Mouse (Mus musculus) heart, postnatal 0 days (tissue): ENCODE measurements around the gene Tmtc1. TPM values are rescaled to one million over a fixed set of nuclear protein-coding genes. Genes with fewer than 3 reads are reported as not detected.
A peak's percentile ranks its signal among the peaks of the same experiment; 100 is the strongest.

Source experiments
- ATAC-seq: fragments of 200-750 bp; cut with Nextera tagmentation; 2 replicates; pipeline ENCODE4 v1.8.0; 2017; ENCODE audit warnings: low read depth, moderate number of reproducible peaks, moderate library complexity; ENCODE audit not compliant: insufficient read depth
- DNase-seq: peaks from one replicate; pipeline ENCODE4 v3.0.0-alpha.2; 2016; ENCODE audit warnings: low spot score
- H3K27ac ChIP-seq: fragments of 300-500 bp; sonication (generic); 2 replicates; pipeline ENCODE4 v1.5.1; 2014; ENCODE audit warnings: low read depth, mild to moderate bottlenecking
- H3K27me3 ChIP-seq: fragments of 300-500 bp; sonication (generic); 2 replicates; pipeline ENCODE4 v1.6.1; 2014; ENCODE audit warnings: low read length, mixed read lengths; ENCODE audit not compliant: control insufficient read depth, insufficient read depth
- H3K36me3 ChIP-seq: fragments of 300-500 bp; sonication (generic); replicated peaks from 2 replicates; pipeline ENCODE4 v1.6.1; 2014; ENCODE audit warnings: low read length, mixed read lengths; ENCODE audit not compliant: control insufficient read depth, insufficient read depth
- H3K4me1 ChIP-seq: fragments of 300-500 bp; sonication (generic); 2 replicates; pipeline ENCODE4 v1.6.1; 2014; ENCODE audit warnings: antibody characterized with exemption; ENCODE audit not compliant: control insufficient read depth, insufficient read depth
- H3K4me2 ChIP-seq: fragments of 300-500 bp; sonication (generic); 2 replicates; pipeline ENCODE4 v1.6.1; 2014; ENCODE audit warnings: low read depth, mild to moderate bottlenecking, low read length, moderate library complexity
- H3K4me3 ChIP-seq: fragments of 300-500 bp; sonication (generic); 2 replicates; pipeline ENCODE4 v1.5.1; 2014; ENCODE audit warnings: low read depth, low read length
- H3K9ac ChIP-seq: fragments of 300-500 bp; sonication (generic); replicated peaks from 2 replicates; pipeline ENCODE4 v1.6.1; 2014; ENCODE audit warnings: low read depth, low read length, mixed read lengths
- H3K9me3 ChIP-seq: fragments of 300-500 bp; sonication (generic); replicated peaks from 2 replicates; pipeline ENCODE4 v1.6.1; 2016; ENCODE audit warnings: low read length; ENCODE audit not compliant: control insufficient read depth
- CTCF ChIP-seq: IDR thresholded peaks from 2 replicates; pipeline ENCODE4 v1.5.1; 2016; ENCODE audit warnings: antibody characterized with exemption, control low read depth, low read depth
- EP300 ChIP-seq: IDR thresholded peaks from 2 replicates; pipeline ENCODE4 v1.6.1; 2016; ENCODE audit warnings: antibody characterized with exemption, low read depth
- WGBS: fragments of 180-500 bp; shearing (Covaris S2); extraction: QIAGEN DNeasy Blood & Tissue Kit; methylation state at CpG from one replicate; pipeline ENCODE4 v1.1.7; 2014; 5-methylcytosine and 5-hydroxymethylcytosine counted together
- polyA plus RNA-seq: library from polyadenylated mRNA; unstranded; fragments of >200 nt; fragmentation: Nextera tagmentation; extraction: Ambion mirVana; gene quantifications from 2 replicates; pipeline ENCODE4 v1.2.1, GENCODE M21; 2015
- total RNA-seq: library from RNA; depleted of rRNA; stranded (reverse); fragments of >200 nt; gene quantifications from 2 replicates; pipeline ENCODE4 v1.2.3, GENCODE M21; 2014; ENCODE audit warnings: low replicate concordance; rRNA removed

The Tmtc1 gene
- total RNA-seq (28.9 and 39.8 TPM in 2 replicates), polyA plus RNA-seq (2.4 and 2.5 TPM in 2 replicates)

- Histone ChIP-seq H3K4me2 (peak within 1 kb of the TSS; percentile 88), H3K4me1 (peaks cover 10% of the 10 kb centered on the region), H3K36me3 (no peaks in the 10 kb centered on the region), H3K9ac (peak within 1 kb of the TSS; percentile 76), H3K27me3 (no peaks in the 10 kb centered on the region), H3K9me3 (0 out of 2 replicates have a peak, but pooled peaks cover 3% of the 10 kb centered on the region), H3K27ac (peak within 1 kb of the TSS; percentile 58), H3K4me3 (peak within 1 kb of the TSS; percentile 91)
- no peak for TF ChIP-seq EP300
- TF ChIP-seq CTCF, result no peak
- WGBS, result under 1% methylated on average over 77 of the region's 99 CpGs
- peak; percentile 57 for DNase-seq
- ATAC-seq, result peak; percentile 72
Observed at GRCm38 (mm10) chr6:148443726-148444701, at the start of gene Tmtc1. Gene Tmtc1 (minus strand): TSS chr6:148444389.

DNA sequence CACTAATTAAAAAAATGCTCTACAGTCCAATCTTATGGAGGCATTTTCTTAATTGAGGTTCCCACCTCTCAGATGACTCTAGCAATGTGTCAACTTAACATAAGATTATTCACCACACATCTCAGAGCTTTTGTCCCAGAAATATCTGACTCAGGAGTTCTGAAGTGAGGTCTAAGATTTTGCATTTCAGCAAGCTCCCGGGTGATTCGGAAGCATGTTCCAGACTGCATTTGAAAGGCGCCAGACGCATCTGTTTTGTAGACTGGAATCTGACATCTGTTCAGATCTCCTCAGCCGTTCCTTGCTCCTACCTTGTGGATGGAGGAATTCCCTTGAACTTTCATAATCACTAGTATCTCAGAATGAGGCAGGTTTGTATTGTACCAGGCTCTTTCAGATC lies 47.7 kb upstream of the Tmtc1 start:
- DNase-seq (no peak), ATAC-seq (no peak)
- TF ChIP-seq EP300 (no peak), CTCF (no peak)
- 78% methylated on average over 5 of the region's 5 CpGs for WGBS
- no peaks in the 10 kb centered on the region for H3K4me1 ChIP-seq
- H3K4me3 ChIP-seq, result no peak overlapping the region
- H3K9ac ChIP-seq, result no peak overlapping the region
- no peaks in the 10 kb centered on the region for H3K27me3 ChIP-seq
- no peak overlapping the region for H3K27ac ChIP-seq
- no peaks in the 10 kb centered on the region for H3K36me3 ChIP-seq
- H3K4me2 ChIP-seq, result no peak overlapping the region
- no peaks in the 10 kb centered on the region for H3K9me3 ChIP-seq

DNA sequence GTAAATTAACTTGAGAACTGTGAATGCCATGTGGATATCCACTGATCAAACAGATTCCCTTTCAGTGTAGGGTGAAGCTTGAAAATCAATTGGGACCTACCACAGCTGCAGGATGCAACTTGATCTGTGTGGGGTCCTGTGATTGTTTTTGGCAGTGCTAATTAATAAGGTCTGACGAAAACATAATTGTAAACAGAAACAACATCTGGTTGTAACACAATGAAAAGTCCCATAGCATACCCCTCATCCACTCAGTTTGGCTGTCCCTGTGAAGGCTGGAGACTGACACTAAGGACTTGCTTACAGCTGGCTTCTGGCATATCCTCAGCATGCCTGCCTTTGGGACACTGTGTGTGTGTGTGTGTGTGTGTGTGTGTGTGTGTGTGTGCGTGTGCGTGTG lies 42.6 kb upstream of the Tmtc1 start:
- Histone ChIP-seq H3K9ac (no peak overlapping the region), H3K4me1 (no peaks in the 10 kb centered on the region), H3K27me3 (no peaks in the 10 kb centered on the region), H3K36me3 (no peaks in the 10 kb centered on the region), H3K4me2 (no peak overlapping the region), H3K27ac (no peak overlapping the region), H3K4me3 (no peak overlapping the region), H3K9me3 (no peaks in the 10 kb centered on the region)
- DNase-seq (no peak), ATAC-seq (no peak)
- WGBS, result 81% methylated on average over 3 of the region's 3 CpGs
- TF ChIP-seq CTCF (no peak), EP300 (no peak)

DNA sequence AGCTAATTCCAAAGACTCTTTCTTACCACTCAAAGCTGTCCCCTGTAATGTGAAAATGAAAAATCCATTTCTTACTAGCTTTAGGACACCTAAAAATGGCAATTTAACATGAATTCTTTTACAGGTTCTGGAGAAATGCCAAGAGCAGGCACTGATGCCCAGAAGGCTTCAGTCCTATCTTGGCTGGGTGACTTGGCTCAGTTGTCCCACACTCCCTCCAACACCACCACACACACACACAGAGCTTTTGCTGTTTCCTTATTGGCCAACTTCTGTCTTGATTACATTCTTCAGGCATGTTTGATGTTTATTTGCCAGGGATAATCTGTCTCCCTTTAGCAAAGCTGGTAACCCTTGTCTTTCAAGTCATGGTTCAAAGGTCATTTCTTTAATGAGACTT lies 37.7 kb upstream of the Tmtc1 start:
- no peak overlapping the region for H3K9ac ChIP-seq
- ATAC-seq (no peak), DNase-seq (no peak)
- H3K4me3 ChIP-seq, result no peak overlapping the region
- H3K36me3 ChIP-seq, result no peaks in the 10 kb centered on the region
- no peak for TF ChIP-seq EP300
- no peak for TF ChIP-seq CTCF
- H3K4me2 ChIP-seq, result no peak overlapping the region
- no peaks in the 10 kb centered on the region for H3K9me3 ChIP-seq
- H3K4me1 ChIP-seq, result no peaks in the 10 kb centered on the region
- no peak overlapping the region for H3K27ac ChIP-seq
- H3K27me3 ChIP-seq, result no peaks in the 10 kb centered on the region

DNA sequence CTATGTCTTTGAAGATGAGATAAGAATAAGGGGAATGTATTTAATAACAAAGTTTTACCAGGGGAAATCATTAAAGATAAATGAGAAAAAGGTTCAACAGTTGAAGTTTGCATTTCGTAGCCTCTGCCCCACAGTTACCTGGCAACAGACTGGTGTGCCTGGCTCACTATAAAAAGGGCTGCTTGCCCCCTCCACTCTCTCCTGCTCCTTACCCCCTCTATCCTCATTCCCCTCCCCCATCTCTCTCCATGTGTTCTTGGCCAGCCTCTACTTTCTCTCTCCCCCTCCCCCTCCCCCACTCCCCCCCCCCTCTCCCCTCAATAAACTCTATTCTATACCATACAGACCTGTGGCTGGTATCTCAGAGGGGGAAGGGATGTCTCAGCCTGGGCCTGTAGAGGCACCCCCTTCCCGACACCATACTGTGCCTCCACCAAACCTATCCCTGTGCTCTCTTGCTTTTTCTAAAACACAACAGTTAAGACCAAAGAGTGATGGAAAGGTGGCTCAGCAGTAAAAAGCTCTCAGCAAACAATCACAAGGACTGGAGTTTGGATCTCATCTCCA lies 35.6 kb upstream of the Tmtc1 start:
- Histone ChIP-seq H3K27ac (no peak overlapping the region), H3K4me3 (no peak overlapping the region), H3K9me3 (no peaks in the 10 kb centered on the region), H3K36me3 (no peaks in the 10 kb centered on the region), H3K27me3 (no peaks in the 10 kb centered on the region), H3K9ac (no peak overlapping the region), H3K4me2 (no peak overlapping the region), H3K4me1 (no peaks in the 10 kb centered on the region)
- WGBS, result 82% methylated on average over 2 of the region's 2 CpGs
- TF ChIP-seq CTCF (no peak), EP300 (no peak)
- ATAC-seq (no peak), DNase-seq (no peak)
